Mouse (Mus musculus): ENCODE results near the gene Gdf7. TPM values are rescaled to one million over a fixed set of nuclear protein-coding genes. Genes with fewer than 3 reads are reported as not detected.
A peak's percentile ranks its signal among the peaks of the same experiment; 100 is the strongest.

Gdf7 gene
- polyA plus RNA-seq, 1 experiment from 2014 or later: not detected

GRCm38 (mm10) chr12:8331489-8332173 is 29.9 kb upstream of the Gdf7 start:
- ATAC-seq (peak; percentile 76), DNase-seq (ENCODE audit: low spot score) (peak; percentile 75)
- H3K4me2 ChIP-seq (replicated peaks; ENCODE audit: low read depth, low read length): no peak overlapping the region
- 0 out of 2 replicates have a peak overlapping the region, but pooled peaks have one; percentile 40 for H3K27ac ChIP-seq (ENCODE audit: low read length)
- no peaks in the 10 kb centered on the region for H3K9me3 ChIP-seq (ENCODE audit: low read length)
- 49% methylated on average over 14 of the region's 14 CpGs for WGBS
- H3K36me3 ChIP-seq (ENCODE audit: insufficient read depth, low read length): 0 out of 2 replicates have a peak, but pooled peaks cover 5% of the 10 kb centered on the region
- no peak overlapping the region for H3K4me3 ChIP-seq (ENCODE audit: low read depth, low read length)
- TF ChIP-seq CTCF (IDR thresholded peaks at IDR 0.05): no peak
- no peak for TF ChIP-seq EP300 (IDR thresholded peaks at IDR 0.05)
- H3K27me3 ChIP-seq (replicated peaks; ENCODE audit: insufficient read depth, low read length): no peaks in the 10 kb centered on the region
- peaks cover 7% of the 10 kb centered on the region for H3K4me1 ChIP-seq (ENCODE audit: insufficient read depth, low read depth, low read length)
- H3K9ac ChIP-seq (replicated peaks; ENCODE audit: low read depth): no peak overlapping the region

- Histone ChIP-seq H3K9ac (replicated peaks; ENCODE audit: low read depth) (no peak overlapping the region), H3K4me1 (ENCODE audit: insufficient read depth, low read depth, low read length) (peaks cover 7% of the 10 kb centered on the region), H3K4me3 (ENCODE audit: low read depth, low read length) (no peak overlapping the region), H3K36me3 (ENCODE audit: insufficient read depth, low read length) (0 out of 2 replicates have a peak, but pooled peaks cover 5% of the 10 kb centered on the region), H3K27me3 (replicated peaks; ENCODE audit: insufficient read depth, low read length) (no peaks in the 10 kb centered on the region), H3K27ac (ENCODE audit: low read length) (no peak overlapping the region), H3K4me2 (replicated peaks; ENCODE audit: low read depth, low read length) (no peak overlapping the region), H3K9me3 (ENCODE audit: low read length) (no peaks in the 10 kb centered on the region)
- 99% methylated on average over 7 of the region's 7 CpGs for WGBS
- DNase-seq (ENCODE audit: low spot score): no peak
- TF ChIP-seq EP300 (IDR thresholded peaks at IDR 0.05): no peak
- peak; percentile 36 for TF ChIP-seq CTCF (IDR thresholded peaks at IDR 0.05)
- ATAC-seq: no peak
These were observed 27.5 kb upstream of the Gdf7 start for GRCm38 (mm10) chr12:8329236-8329635.

- WGBS: 89% methylated on average over 1 of the region's 1 CpGs
- H3K36me3 ChIP-seq (ENCODE audit: insufficient read depth, low read length): 0 out of 2 replicates have a peak, but pooled peaks cover 5% of the 10 kb centered on the region
- H3K4me3 ChIP-seq (ENCODE audit: low read depth, low read length): no peak overlapping the region
- H3K4me1 ChIP-seq (ENCODE audit: insufficient read depth, low read depth, low read length): peaks cover 7% of the 10 kb centered on the region
- no peak overlapping the region for H3K4me2 ChIP-seq (replicated peaks; ENCODE audit: low read depth, low read length)
- peak overlapping the region; percentile 43; the same call in 1 of the 2 replicates for H3K27ac ChIP-seq (ENCODE audit: low read length)
- TF ChIP-seq EP300 (IDR thresholded peaks at IDR 0.05) (no peak), CTCF (IDR thresholded peaks at IDR 0.05) (no peak)
- H3K9ac ChIP-seq (replicated peaks; ENCODE audit: low read depth): no peak overlapping the region
- H3K9me3 ChIP-seq (ENCODE audit: low read length): no peaks in the 10 kb centered on the region
- DNase-seq (ENCODE audit: low spot score) (no peak), ATAC-seq (no peak)
- H3K27me3 ChIP-seq (replicated peaks; ENCODE audit: insufficient read depth, low read length): no peaks in the 10 kb centered on the region
These were observed 25.9 kb upstream of the Gdf7 start for GRCm38 (mm10) chr12:8327675-8328053.

- DNase-seq (ENCODE audit: low spot score) (peak; percentile 94), ATAC-seq (peak; percentile 82)
- Histone ChIP-seq H3K36me3 (ENCODE audit: insufficient read depth, low read length) (0 out of 2 replicates have a peak, but pooled peaks cover 5% of the 10 kb centered on the region), H3K4me3 (ENCODE audit: low read depth, low read length) (no peak overlapping the region), H3K4me1 (ENCODE audit: insufficient read depth, low read depth, low read length) (peaks cover 7% of the 10 kb centered on the region), H3K9me3 (ENCODE audit: low read length) (no peaks in the 10 kb centered on the region), H3K27ac (ENCODE audit: low read length) (peak overlapping the region; percentile 43; the same call in 1 of the 2 replicates), H3K27me3 (replicated peaks; ENCODE audit: insufficient read depth, low read length) (no peaks in the 10 kb centered on the region), H3K4me2 (replicated peaks; ENCODE audit: low read depth, low read length) (no peak overlapping the region), H3K9ac (replicated peaks; ENCODE audit: low read depth) (no peak overlapping the region)
- TF ChIP-seq CTCF (IDR thresholded peaks at IDR 0.05) (peak; percentile 98), EP300 (IDR thresholded peaks at IDR 0.05) (peak; percentile 68)
- WGBS: 34% methylated on average over 17 of the region's 17 CpGs
These were observed 25.3 kb upstream of the Gdf7 start for GRCm38 (mm10) chr12:8326825-8327674.

GRCm38 (mm10) chr12:8325943-8326522 is 24.3 kb upstream of the Gdf7 start:
- no peaks in the 10 kb centered on the region for H3K9me3 ChIP-seq (ENCODE audit: low read length)
- H3K27ac ChIP-seq (ENCODE audit: low read length): no peak overlapping the region
- peak; percentile 18; the same call in 1 of the 2 replicates for ATAC-seq
- H3K9ac ChIP-seq (replicated peaks; ENCODE audit: low read depth): no peak overlapping the region
- H3K4me1 ChIP-seq (ENCODE audit: insufficient read depth, low read depth, low read length): peaks cover 7% of the 10 kb centered on the region
- 0 out of 2 replicates have a peak, but pooled peaks cover 5% of the 10 kb centered on the region for H3K36me3 ChIP-seq (ENCODE audit: insufficient read depth, low read length)
- WGBS: 85% methylated on average over 17 of the region's 17 CpGs
- no peak overlapping the region for H3K4me2 ChIP-seq (replicated peaks; ENCODE audit: low read depth, low read length)
- no peaks in the 10 kb centered on the region for H3K27me3 ChIP-seq (replicated peaks; ENCODE audit: insufficient read depth, low read length)
- no peak for DNase-seq (ENCODE audit: low spot score)
- no peak overlapping the region for H3K4me3 ChIP-seq (ENCODE audit: low read depth, low read length)
- no peak for TF ChIP-seq CTCF (IDR thresholded peaks at IDR 0.05)
- TF ChIP-seq EP300 (IDR thresholded peaks at IDR 0.05): no peak

All from lung, postnatal 0 days (tissue).